Mouse (Mus musculus) adrenal gland, postnatal 14 days (tissue): ENCODE measurements around the gene Gm12695. TPM values are rescaled to one million over a fixed set of nuclear protein-coding genes. Genes with fewer than 3 reads are reported as not detected.

Experiments used
- DNase-seq: peaks from one replicate; pipeline ENCODE4 v3.0.0; 2021; ENCODE audit warnings: mixed read lengths
- long read RNA-seq, 2 experiments: library from polyadenylated mRNA; stranded (forward); transcript quantifications; one replicate each; pipeline ENCODE4 v2.0.0; 2021
- total RNA-seq: library from RNA; stranded (reverse); gene quantifications from 2 replicates; pipeline ENCODE4 v1.2.3, GENCODE M21; 2021

Gm12695 gene
- total RNA-seq = not detected in 2 replicates
- long read RNA-seq, experiment 1 = 0 reads
- long read RNA-seq, experiment 2 = 0 reads

GRCm38 (mm10) chr4:96785086-96785485, at the start of gene Gm12695:
Gene Gm12695 (minus strand): TSS chr4:96785186.
- DNase-seq = no peak

- DNase-seq = no peak
Observed at GRCm38 (mm10) chr4:96825540-96826045, 40.6 kb upstream of the Gm12695 start.

DNA sequence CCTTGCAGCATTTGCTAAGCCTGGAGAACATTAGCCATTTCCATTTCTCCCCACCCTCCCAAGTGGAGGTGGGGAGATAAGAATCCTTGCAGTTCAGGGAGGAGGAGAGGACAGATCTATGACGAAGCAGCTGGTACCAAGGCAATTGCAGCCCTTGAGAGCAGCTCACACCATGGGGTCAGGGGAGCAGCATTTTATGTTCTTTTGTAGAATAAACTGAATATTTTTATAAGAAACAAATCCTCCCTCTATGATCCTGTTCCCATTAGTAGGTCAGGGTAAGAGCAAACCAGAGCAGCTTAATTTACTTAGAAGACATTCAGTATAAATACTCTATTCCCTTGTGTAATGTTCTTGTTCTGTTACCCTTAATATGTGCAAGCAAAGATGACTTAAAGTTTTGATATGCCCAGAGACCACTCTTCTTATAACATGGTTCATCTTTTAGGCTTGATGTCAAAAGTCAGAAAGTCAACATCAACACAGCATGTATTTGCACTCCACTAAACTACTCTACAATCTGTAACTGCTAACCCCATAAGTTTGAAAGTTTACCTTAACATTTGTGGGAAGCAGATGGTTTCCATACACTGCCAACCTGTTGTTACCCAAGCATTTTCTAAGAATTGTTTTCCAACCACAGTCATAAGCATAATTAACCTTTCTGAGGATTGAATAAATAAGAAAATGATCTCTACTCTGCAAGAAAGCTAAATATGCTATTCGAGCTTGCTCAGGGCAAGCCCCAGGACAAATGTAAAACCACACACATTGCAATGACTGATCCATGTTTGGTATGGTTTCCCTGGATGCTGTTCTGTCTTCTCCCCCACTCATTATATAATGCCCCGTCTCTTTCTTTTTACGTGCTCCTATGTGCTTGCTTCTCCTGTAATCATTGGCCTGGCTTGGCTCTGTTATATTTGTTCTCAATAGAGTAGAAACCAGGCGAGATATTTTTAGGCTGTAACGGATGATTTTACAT, 22.1 kb upstream of the Gm12695 start:
- no peak for DNase-seq

DNA sequence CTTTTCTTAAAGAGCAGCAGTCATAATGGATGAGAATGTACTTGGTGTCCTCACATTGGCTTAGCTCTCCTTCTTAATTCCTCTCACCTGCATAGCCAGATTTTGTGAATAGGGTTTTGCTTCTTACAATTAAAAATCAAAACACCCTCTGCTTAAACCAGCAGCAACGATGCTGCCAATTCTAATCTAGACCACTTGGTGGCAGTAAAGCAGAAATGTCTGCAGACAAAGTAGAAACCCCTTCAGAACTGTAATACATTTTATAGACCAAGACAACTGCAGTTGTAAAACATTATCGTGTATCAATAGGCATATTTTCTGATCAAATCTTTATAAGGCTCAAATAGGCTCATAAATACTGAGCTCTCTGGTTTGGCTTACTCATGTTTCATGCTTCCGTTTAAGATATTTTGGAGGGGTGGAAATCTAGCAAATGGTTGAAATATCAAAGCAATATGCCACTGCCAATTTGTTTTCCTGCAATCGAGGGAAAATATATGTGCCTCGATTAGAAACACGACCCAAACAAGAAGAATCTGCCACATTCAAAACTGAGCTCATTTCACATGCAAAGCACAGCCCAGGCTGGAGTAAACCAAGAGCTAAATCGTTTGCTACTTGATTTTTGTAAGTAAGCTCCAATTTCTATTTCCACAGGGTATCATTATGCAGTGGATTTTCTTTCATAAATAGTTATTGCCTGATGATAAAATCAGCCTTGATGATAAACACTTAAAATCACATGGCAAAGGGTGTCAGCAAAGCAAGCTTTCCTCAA, 14.6 kb upstream of the Gm12695 start:
- DNase-seq = peak; percentile 4

GRCm38 (mm10) chr4:96797583-96797982, 12.6 kb upstream of the Gm12695 start:
- DNase-seq = peak; percentile 10

- no peak for DNase-seq
Observed at GRCm38 (mm10) chr4:96791301-96791700, 6.3 kb upstream of the Gm12695 start.

DNA sequence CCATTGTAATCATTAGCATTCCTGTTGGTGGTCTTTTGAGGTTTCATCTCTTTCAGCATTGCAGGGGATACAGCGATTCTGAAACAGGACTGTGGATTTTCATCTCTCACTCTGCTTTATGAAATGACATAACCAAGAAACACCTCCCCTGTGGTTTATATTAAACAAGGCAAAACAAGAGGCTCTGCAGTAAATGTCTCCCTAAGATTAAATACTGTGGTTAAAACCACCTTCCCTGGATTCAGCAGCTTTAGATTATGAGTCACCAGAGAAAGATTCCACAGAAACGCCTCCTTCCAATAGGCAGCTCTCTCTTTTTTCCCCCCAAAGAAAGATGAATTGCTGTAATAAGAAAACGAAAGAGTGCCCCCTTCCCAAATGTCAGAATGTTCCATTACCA, 4.9 kb upstream of the Gm12695 start:
- no peak for DNase-seq

- DNase-seq = peak; percentile 5
Observed at GRCm38 (mm10) chr4:96786610-96787009, 1.6 kb upstream of the Gm12695 start.

GRCm38 (mm10) chr4:96772966-96773566, 11.9 kb downstream of the Gm12695 start:
- peak; percentile 15 for DNase-seq

DNA sequence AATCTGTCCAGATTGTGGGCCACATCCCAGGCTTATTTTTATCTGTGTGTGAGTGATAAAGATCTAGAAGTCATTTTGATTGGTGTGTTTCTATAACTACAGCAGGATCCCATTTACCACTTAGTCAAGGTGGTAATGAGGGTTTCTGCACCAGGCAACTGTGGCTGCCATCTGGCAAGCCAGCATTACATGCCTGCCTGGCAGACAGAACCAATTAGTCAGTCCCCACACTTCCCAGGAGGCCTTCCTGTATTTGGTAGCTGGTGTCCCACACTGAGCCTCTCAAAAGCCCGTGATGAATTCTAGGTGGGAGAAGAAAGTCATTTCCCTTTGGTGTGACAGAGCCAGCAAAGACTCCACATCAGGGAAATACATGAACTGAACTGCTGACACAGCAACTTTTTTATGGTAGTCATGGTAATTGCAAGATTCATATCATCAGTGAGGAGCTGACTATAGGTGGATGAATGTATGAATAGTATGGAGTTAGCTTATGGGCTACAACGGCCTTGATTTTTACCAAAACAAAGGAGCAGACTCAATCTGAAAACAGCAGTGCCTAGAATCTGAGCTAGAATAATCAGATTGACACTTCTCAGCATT, 18.5 kb downstream of the Gm12695 start:
- DNase-seq = no peak

DNA sequence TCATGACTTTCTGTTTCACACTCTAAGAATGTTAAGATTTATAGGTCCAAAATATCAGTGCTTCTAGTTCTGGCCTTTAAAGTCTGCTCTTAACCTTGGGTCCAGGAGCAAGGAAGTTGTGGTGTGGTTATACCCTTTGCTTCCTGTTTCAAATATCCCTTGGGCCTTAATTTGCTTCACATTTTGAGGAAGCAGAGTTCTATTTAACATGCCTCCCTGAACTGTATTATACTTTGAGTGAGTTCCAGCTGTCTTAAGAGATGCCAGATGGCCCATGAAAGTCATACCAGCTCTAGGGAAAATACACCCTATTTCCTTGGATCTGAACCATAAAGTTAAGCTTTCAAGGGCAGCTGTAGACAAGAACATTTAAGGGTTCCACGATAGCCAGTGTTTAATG, 33.0 kb downstream of the Gm12695 start:
- DNase-seq = no peak

- DNase-seq = no peak
Observed at GRCm38 (mm10) chr4:96740472-96740871, 44.5 kb downstream of the Gm12695 start.

DNA sequence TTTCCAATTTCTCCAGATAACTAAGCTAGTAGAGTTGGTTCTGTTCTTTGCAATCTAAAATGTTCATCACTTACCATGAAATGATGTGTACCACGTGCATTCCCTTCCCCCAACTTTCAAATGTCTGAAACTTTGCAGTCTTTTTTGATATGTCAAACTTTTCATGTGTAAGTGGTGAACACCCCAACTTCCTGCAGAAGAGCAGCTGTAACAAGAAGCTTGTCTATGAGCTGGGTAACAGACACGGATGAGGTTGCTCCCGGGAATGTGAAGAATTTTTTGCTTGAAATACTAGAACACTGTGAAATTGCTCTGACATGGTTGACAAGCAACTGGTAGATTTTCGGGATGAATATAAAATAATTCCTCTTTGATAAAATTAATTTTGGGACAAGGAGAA, 55.7 kb downstream of the Gm12695 start:
- no peak for DNase-seq

DNA sequence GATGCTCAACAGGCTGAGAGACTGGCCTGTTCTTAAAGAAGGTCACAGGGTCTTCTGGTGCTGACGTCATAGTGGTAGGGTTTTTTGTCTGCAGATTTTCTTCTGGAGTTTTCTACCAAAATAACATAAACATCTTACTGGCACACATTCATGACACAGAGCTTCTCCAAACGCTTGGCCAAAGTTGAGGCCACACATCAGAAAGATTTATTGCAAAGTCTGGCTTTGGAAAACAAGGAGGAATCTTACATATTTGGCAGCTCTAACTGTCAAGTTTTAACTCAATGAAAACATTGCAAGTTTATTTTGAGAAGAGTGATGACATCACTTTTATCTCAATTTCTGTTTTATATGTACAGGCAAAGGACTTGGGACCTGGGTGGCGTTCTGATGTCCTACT, 56.8 kb downstream of the Gm12695 start:
- DNase-seq = no peak

DNA sequence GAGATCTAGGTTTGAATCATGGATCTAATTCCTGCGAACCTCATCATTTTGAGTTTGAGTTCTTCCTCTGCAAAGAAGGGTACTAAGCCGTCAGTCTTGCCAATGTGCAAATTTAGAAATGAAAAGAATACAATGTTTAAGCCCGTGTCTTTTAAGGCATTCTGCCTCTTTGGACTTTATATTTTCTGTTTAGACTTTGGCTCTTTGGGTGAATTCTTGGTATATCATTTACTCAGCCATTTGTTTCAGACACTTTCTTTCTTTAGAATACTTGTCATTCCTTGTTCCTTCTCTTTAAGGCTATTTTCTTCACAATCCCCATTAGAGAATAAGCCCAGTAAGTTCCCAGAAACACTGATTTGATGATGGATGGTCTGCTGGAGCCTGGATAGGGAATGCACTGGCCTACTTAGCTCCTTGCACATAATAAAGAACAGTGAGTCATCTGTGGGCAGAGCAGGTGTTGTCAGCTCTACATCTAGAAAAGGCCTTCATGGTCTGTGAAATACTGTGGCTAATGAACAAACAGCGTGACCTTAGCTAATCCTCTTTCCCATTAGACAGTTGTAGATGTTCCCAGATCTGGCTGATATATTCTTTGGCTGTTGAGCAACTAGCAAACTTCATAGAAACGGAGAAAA, 59.5 kb downstream of the Gm12695 start:
- DNase-seq = peak; percentile 4

GRCm38 (mm10) chr4:96722301-96722700, 62.7 kb downstream of the Gm12695 start:
- DNase-seq = no peak

DNA sequence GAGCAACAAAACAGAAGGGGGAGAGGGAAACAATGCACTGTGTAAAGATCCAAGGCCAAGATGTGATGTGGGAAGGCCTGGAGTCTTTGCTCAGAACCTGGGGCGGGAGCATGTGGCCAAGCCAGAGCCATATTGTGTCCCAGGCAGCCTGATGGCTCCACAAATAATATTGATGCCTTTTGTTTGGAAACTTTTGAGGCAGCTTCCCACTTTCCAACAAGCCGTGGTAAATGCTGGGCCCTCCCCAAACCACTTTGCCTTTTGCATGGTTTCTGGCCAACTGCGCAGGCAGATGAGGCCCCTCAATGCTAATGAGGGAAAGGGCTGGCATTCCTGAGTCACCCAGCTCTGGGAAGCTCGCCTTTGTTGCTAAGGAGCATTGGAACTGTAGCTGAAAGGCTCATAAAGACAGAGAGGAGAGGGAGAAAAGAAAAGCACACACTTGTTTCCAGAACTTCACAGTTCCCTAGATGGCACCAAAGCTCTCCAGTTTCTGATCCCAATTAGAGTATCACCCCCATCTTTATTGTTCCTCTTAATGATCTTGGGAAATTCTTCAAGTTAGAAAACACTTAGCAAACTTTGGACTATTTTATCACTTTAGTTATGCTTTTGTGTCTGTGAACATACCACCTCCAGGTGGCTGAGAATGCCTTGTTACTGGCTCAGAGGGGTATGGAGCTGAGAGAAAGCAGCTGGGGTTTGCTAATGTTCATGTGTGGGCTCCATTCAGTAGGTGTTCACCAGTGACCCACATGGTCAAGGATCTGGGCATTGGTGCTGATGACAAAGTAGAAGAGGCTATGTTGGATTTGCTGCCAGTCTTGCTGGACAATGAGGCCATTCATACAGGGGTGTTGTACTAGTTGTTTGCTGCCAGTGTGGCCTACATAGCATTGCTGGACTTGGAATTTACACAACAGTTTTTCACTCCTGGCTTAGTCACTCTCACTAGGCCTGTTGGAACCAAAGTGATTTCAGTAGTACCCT, 65.7 kb downstream of the Gm12695 start:
- no peak for DNase-seq

DNA sequence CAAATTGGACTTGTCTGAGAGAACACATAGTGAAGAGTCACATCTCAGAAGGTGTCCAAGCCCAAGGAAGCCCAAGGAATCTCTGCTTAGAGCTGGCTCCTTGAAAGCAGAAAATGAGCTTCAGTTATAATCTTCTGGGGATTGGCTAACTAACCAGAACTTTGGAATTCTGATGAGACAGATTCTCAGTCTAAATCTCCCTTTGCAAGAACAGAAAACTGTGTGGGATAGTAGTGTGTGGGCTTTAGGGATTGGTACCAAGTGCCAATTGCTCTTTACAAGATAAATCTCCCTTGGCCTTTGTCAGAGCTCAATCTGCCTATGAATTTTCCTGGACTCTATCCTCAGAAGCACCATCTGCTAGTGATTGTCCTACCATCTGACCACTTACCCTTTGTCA, 66.5 kb downstream of the Gm12695 start:
- no peak for DNase-seq

- peak; percentile 71 for DNase-seq
Observed at GRCm38 (mm10) chr4:96705281-96705951, 79.6 kb downstream of the Gm12695 start.

DNA sequence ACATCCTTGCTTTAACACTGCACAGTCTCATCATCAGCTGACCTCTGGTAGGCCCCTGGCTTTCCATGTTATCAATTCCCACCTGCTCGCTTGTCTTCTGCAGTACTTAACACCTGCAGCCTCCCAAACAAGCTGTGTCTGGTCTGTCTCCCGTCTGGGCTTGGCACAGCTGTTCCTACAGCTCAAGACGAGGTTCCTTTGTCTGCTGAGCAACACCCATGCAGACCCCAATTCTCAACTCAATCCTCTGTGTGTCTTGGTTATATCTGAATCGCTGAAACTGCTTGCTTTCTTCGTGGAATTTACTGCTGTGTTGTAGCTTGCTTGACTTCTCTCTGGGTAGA, 86.8 kb downstream of the Gm12695 start:
- DNase-seq = no peak
